Mouse (Mus musculus) forebrain, embryonic 11.5 days (tissue): ENCODE data around the gene Smim12. TPM values are rescaled to one million over a fixed set of nuclear protein-coding genes. Genes with fewer than 3 reads are reported as not detected.

ENCODE experiments used
- ATAC-seq: fragments of 200-750 bp; cut with Nextera tagmentation; replicated peaks from 2 replicates; pipeline ENCODE4 v1.8.0; 2017; ENCODE audit warnings: moderate TSS enrichment; ENCODE audit not compliant: low FRiP score
- DNase-seq: peaks from one replicate; pipeline ENCODE4 v3.0.0-alpha.2; 2017; ENCODE audit warnings: low spot score
- H3K27ac ChIP-seq: fragments of 300-500 bp; sonication (generic); 2 replicates; pipeline ENCODE4 v1.5.1; 2014; ENCODE audit warnings: low read depth, low read length
- H3K27me3 ChIP-seq: fragments of 300-500 bp; sonication (generic); 2 replicates; pipeline ENCODE4 v1.6.1; 2014; ENCODE audit warnings: mild to moderate bottlenecking, low read length, mixed read lengths; ENCODE audit not compliant: control insufficient read depth, insufficient read depth
- H3K36me3 ChIP-seq: fragments of 300-500 bp; sonication (generic); 2 replicates; pipeline ENCODE4 v1.6.1; 2014; ENCODE audit warnings: mild to moderate bottlenecking, low read length, moderate library complexity, mixed read lengths; ENCODE audit not compliant: control insufficient read depth, insufficient read depth
- H3K4me1 ChIP-seq: fragments of 300-500 bp; sonication (generic); replicated peaks from 2 replicates; pipeline ENCODE4 v1.6.1; 2014; ENCODE audit warnings: low read length, mixed read lengths; ENCODE audit not compliant: control insufficient read depth, insufficient read depth
- H3K4me2 ChIP-seq: fragments of 300-500 bp; sonication (generic); 2 replicates; pipeline ENCODE4 v1.6.1; 2014; ENCODE audit warnings: low read depth, mild to moderate bottlenecking, low read length, moderate library complexity, mixed read lengths; ENCODE audit not compliant: severe bottlenecking
- H3K4me3 ChIP-seq: fragments of 300-500 bp; sonication (generic); 2 replicates; pipeline ENCODE4 v1.5.1; 2014; ENCODE audit warnings: low read depth, low read length
- H3K9ac ChIP-seq: fragments of 300-500 bp; sonication (generic); 2 replicates; pipeline ENCODE4 v1.6.1; 2014; ENCODE audit warnings: low read length
- H3K9me3 ChIP-seq: fragments of 300-500 bp; sonication (generic); 2 replicates; pipeline ENCODE4 v1.6.1; 2016; ENCODE audit warnings: low read length, mixed read lengths; ENCODE audit not compliant: control insufficient read depth
- WGBS: fragments of 180-500 bp; shearing (Covaris S2); extraction: QIAGEN DNeasy Blood & Tissue Kit; methylation state at CpG from one replicate; pipeline ENCODE4 v1.1.7; 2014; 5-methylcytosine and 5-hydroxymethylcytosine counted together
- polyA plus RNA-seq: library from polyadenylated mRNA; unstranded; fragments of >200 nt; fragmentation: Nextera tagmentation; extraction: Ambion mirVana; gene quantifications from 2 replicates; pipeline ENCODE4 v1.2.1, GENCODE M21; 2014

Smim12 gene
- polyA plus RNA-seq, 1 experiment from 2014 or later: 54.5 TPM

GRCm38 (mm10) chr4:127227051-127227673 is 16.4 kb upstream of the Smim12 start:
- Histone ChIP-seq H3K27me3 (peaks cover 22% of the 10 kb centered on the region), H3K36me3 (no peaks in the 10 kb centered on the region), H3K4me3 (no peak overlapping the region), H3K4me2 (peak overlapping the region; percentile 9; the same call in 1 of the 2 replicates), H3K9me3 (no peaks in the 10 kb centered on the region), H3K4me1 (peaks cover 8% of the 10 kb centered on the region; the same call in 1 of the 2 replicates), H3K27ac (peak overlapping the region; percentile 34; the same call in 1 of the 2 replicates), H3K9ac (no peak overlapping the region)
- 12% methylated on average over 17 of the region's 17 CpGs for WGBS
- ATAC-seq (peak; percentile 77), DNase-seq (peak; percentile 65)

- Histone ChIP-seq H3K4me2 (no peak overlapping the region), H3K9ac (no peak overlapping the region), H3K4me3 (no peak overlapping the region), H3K27me3 (peaks cover 5% of the 10 kb centered on the region; the same call in 1 of the 2 replicates), H3K36me3 (no peaks in the 10 kb centered on the region), H3K4me1 (peaks cover 19% of the 10 kb centered on the region; the same call in 1 of the 2 replicates), H3K9me3 (no peaks in the 10 kb centered on the region), H3K27ac (peak overlapping the region; percentile 57; the same call in 1 of the 2 replicates)
- ATAC-seq (no peak), DNase-seq (peak; percentile 63)
- WGBS: 28% methylated on average over 6 of the region's 6 CpGs
These were observed 11.6 kb upstream of the Smim12 start for GRCm38 (mm10) chr4:127232028-127232427.

- H3K27ac ChIP-seq: peak overlapping the region; percentile 57; the same call in 1 of the 2 replicates
- no peak overlapping the region for H3K4me2 ChIP-seq
- no peak for ATAC-seq
- no peaks in the 10 kb centered on the region for H3K36me3 ChIP-seq
- H3K27me3 ChIP-seq: peaks cover 5% of the 10 kb centered on the region; the same call in 1 of the 2 replicates
- H3K9ac ChIP-seq: no peak overlapping the region; the same call in 1 of the 2 replicates
- no peak for DNase-seq
- no peaks in the 10 kb centered on the region for H3K9me3 ChIP-seq
- no peak overlapping the region for H3K4me3 ChIP-seq
- peaks cover 19% of the 10 kb centered on the region; the same call in 1 of the 2 replicates for H3K4me1 ChIP-seq
- 64% methylated on average over 5 of the region's 5 CpGs for WGBS
These were observed 11.0 kb upstream of the Smim12 start for GRCm38 (mm10) chr4:127232551-127232950.

- no peak for DNase-seq
- 89% methylated on average over 40 of the region's 40 CpGs for whole genome bisulfite sequencing
These were observed 10.0 kb upstream of the Smim12 start for GRCm38 (mm10) chr4:127233416-127234125.

GRCm38 (mm10) chr4:127235742-127236487 is 7.7 kb upstream of the Smim12 start:
- peak; percentile 74 for ATAC-seq
- Histone ChIP-seq H3K4me3 (peak overlapping the region; percentile 46), H3K9ac (peak overlapping the region; percentile 74), H3K36me3 (no peaks in the 10 kb centered on the region), H3K27ac (peak overlapping the region; percentile 18; the same call in 1 of the 2 replicates), H3K27me3 (peaks cover 5% of the 10 kb centered on the region; the same call in 1 of the 2 replicates), H3K9me3 (no peaks in the 10 kb centered on the region), H3K4me2 (peak overlapping the region; percentile 100), H3K4me1 (peaks cover 16% of the 10 kb centered on the region; the same call in 1 of the 2 replicates)
- peak; percentile 95 for DNase-seq
- under 1% methylated on average over 67 of the region's 67 CpGs for WGBS

More at GRCm38 (mm10) chr4:127233416-127234125, 10.0 kb upstream of the Smim12 start:
- Histone ChIP-seq H3K9me3 (no peaks in the 10 kb centered on the region), H3K36me3 (no peaks in the 10 kb centered on the region), H3K4me1 (peaks cover 16% of the 10 kb centered on the region; the same call in 1 of the 2 replicates), H3K27me3 (peaks cover 5% of the 10 kb centered on the region; the same call in 1 of the 2 replicates), H3K4me2 (no peak overlapping the region), H3K4me3 (no peak overlapping the region), H3K27ac (no peak overlapping the region), H3K9ac (no peak overlapping the region)
- 0 out of 2 replicates have a peak, but pooled peaks have one; percentile 12 for ATAC-seq

GRCm38 (mm10) chr4:127236631-127237030 is 7.0 kb upstream of the Smim12 start:
- Histone ChIP-seq H3K4me2 (peak overlapping the region; percentile 100), H3K9me3 (no peaks in the 10 kb centered on the region), H3K9ac (peak overlapping the region; percentile 74), H3K36me3 (no peaks in the 10 kb centered on the region), H3K27ac (no peak overlapping the region), H3K4me3 (peak overlapping the region; percentile 46), H3K27me3 (peaks cover 5% of the 10 kb centered on the region; the same call in 1 of the 2 replicates), H3K4me1 (peaks cover 16% of the 10 kb centered on the region; the same call in 1 of the 2 replicates)
- ATAC-seq (0 out of 2 replicates have a peak, but pooled peaks have one; percentile 5), DNase-seq (peak; percentile 64)
- WGBS: 1% methylated on average over 14 of the region's 14 CpGs

- DNase-seq (no peak), ATAC-seq (no peak)
- no peaks in the 10 kb centered on the region for H3K9me3 ChIP-seq
- H3K4me1 ChIP-seq: peaks cover 13% of the 10 kb centered on the region; the same call in 1 of the 2 replicates
- H3K4me2 ChIP-seq: no peak overlapping the region
- 43% methylated on average over 10 of the region's 10 CpGs for WGBS
- H3K27ac ChIP-seq: no peak overlapping the region
- H3K4me3 ChIP-seq: no peak overlapping the region
- no peak overlapping the region; the same call in 1 of the 2 replicates for H3K9ac ChIP-seq
- H3K27me3 ChIP-seq: peaks cover 5% of the 10 kb centered on the region; the same call in 1 of the 2 replicates
- H3K36me3 ChIP-seq: no peaks in the 10 kb centered on the region
These were observed 6.3 kb upstream of the Smim12 start for GRCm38 (mm10) chr4:127237271-127237670.

GRCm38 (mm10) chr4:127242696-127243095 is 888 bp upstream of the Smim12 start:
- 69% methylated on average over 6 of the region's 6 CpGs for WGBS
- no peak for ATAC-seq
- H3K36me3 ChIP-seq: no peaks in the 10 kb centered on the region
- H3K9me3 ChIP-seq: no peaks in the 10 kb centered on the region
- peaks cover 3% of the 10 kb centered on the region; the same call in 1 of the 2 replicates for H3K4me1 ChIP-seq
- no peak overlapping the region for H3K27ac ChIP-seq
- H3K4me3 ChIP-seq: no peak overlapping the region
- no peak overlapping the region for H3K4me2 ChIP-seq
- no peak for DNase-seq
- 0 out of 2 replicates have a peak, but pooled peaks cover 2% of the 10 kb centered on the region for H3K27me3 ChIP-seq
- no peak overlapping the region for H3K9ac ChIP-seq
